Mouse (Mus musculus): ENCODE measurements around the gene Fam178b.

Fam178b gene

DNA sequence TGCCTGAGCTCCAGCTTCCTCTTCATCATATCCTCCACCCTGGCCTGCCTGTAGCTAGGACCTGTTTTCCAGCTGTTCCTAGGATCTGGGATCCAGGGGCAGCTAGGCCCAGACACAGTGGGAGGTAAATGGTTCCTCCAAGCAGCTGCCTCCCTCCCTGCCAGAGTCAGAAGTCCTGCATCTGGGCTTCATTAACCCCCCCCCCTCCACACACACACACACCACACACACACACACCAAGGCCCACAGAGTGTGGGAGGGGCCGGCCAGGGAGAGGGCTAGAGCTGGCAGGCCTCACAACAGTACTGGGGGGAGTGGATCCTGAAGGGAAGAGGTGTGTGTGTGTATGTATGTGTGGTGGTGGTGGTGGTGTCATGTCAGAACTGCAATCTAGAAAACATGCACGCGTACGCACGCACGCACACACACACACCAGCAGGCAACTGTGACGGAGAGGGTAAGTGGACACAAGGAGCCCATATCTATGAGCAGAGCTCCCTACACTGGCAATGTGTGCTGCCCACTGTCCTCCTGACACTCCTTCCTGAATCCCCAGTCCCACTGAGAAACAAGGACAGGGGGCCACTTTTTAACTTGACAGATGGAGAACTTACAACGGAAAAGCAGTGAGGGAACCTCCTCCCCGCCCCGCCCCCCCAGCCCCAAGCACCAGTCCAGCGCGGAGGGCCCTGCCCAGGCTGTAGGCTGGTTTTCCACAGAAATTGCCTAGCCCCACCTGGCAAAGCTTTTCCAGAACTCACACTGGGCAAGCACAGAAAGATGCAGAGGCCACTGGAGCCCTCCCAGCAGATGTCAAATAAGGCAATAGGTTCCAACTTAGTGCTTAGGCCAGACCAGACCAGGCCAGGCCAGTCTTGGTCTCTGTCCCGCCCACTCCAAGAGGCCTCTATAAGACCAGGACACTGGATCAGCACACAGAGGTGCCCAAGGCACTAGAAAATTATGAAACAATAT is 94.2 kb downstream of the Fam178b start:
- peak in 1 of 2 experiments; percentile 64 for DNase-seq (ENCODE audit: low spot score in 2 of 2)

DNA sequence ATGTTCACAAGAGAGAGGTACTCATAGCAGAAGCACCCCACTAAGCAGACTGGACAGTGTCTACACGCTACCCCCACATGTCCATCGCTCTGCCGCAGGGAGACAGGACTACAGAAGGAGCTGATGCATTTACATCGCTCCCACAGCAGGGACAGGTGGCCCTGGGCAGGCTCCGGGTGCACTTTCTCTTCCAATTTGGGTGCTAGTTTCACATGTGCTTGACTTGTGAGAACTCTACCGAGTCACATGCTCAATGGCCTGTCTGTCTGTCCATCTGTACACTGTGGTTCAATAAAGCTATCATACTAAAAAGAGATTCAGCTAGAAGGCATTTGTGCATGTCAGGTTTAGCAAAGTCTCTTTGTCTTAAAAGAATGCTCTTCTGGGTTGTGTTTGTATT is 95.1 kb downstream of the Fam178b start:
- no peak for DNase-seq (ENCODE audit: low spot score in 2 of 2)

DNA sequence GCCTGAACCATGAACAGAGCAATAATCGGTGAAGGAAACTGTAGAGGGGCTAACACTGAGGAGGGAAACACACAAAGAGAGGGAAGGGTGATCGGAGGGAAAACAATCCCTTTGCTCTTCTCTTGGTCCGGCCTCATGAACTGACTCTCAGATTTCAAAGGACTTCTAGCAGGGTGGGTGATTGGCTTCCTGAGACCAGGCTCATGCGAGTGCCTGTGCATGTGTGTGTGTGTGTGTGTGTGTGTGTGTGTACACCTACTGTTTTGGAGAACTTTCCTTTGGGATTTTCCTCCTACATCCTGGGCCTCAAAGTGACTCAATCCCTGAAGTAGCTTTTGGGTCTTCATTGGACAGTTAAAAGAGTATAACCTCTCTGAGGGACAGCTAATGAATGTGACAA is 96.7 kb downstream of the Fam178b start:
- DNase-seq (ENCODE audit: low spot score in 2 of 2): no peak

DNA sequence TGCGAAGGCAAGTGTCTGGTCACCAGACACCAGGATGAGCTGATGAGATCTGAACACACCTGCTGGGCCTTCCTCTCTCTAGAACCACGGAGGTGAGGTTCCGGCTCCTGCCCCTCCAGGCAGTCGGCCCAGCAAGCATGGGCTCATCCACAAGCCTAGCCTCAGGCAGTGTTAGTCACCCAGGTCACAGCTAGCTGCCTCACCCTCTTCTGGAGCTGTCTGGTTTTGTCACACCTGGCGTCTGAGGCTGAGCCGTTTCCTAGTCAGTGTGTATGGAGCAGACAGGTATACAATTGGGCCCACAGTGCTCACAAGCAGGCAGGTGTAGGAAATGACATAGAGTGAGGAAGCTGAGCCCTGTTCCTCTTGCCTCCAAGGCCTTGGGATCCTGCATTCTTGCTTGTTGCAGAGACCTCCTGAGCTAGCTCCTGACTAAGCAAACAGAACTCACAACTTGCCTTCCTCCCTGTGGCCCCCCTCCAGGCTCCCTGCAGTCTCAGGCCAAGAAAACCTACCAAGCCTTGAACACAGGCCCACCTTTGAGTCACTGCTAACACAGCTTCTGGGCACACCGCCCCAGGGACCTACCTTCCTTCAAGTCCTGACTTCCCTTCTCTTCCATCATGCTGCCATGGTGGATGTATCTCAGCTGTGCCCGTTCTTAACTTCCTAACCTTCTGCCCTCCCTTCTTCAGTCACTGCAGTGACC is 99.4 kb downstream of the Fam178b start:
- no peak for DNase-seq (ENCODE audit: low spot score in 2 of 2)

DNA sequence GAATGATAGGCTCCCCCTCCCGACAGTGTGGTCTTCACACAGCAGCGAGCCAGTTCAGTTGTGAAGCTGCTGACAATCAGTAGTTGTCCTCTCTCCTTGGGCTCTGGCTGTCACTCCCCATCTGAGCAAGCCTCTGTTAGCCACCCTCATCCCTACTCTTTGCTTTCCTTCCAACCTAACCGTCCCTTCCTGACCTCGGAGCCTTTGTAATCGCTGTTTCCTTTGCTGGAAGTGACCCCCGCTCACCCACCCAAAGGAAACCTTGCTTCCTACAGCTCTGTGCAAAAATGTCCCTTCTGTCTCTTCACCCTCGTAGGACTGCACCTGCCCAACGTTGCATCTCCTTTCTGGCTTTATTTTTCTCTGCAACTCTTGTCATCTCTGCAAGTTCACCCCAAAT is 100.8 kb downstream of the Fam178b start:
- no peak for DNase-seq (ENCODE audit: low spot score in 2 of 2)

DNA sequence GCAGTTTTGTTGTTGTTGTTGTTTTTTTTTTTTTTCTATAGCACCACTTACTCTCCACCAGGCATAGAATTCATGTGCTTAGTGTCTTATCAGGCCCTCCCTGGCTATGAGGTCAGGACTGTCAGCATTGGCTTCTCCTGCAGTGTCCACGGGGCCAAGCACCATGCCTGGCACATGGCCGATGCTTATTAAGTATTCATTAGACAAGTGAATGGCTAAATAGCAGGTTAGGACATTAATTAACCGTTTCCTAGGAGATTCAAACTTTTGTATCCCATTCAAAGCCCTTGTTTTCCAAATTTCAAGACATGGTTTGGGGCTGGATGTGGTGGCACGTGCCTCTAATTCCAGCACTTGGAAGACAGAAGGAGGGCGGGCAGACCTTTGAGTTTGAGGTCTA is 101.7 kb downstream of the Fam178b start:
- DNase-seq (ENCODE audit: low spot score in 2 of 2): no peak

DNA sequence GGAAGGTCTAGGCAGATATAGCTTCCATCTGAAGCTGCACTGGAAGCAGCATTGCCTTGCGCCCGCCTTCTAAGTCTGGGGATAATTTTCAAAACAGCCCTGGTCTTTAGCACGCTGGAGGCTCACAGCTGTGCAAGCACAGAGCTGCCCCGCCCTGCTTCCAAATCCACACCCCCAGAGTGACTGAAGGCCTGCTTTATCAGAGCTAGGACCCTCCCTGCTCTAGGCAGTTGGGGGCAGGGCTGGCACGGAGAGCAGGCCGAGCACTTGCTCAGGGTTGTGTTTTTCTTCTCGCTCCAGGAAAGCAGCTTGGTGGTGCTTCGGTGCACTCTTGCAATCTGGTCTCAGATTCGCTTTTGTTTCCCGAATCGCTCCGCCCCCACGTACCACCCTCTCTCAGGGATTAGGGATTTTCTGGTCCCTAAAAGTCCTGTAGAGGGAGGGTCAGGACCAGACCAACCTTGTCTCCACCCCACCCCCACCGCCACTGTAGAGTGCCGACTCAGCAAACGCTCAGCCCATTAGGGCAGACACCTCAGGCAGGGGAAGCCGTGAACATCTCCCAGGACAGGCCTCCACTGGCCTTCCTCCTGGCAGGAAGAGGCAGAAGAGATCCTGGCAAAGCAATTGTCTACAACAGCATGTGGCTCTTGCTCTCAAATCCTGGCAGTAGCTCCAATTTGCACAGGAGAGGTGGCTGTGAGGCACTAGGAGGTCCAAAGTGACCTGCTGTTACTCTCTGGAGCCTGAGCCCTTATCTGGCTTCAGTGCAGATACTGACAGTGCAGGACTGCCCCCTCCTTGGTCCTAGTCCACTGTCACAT is 102.4 kb downstream of the Fam178b start:
- DNase-seq (ENCODE audit: low spot score in 2 of 2): peak; percentile 71 to 72

DNA sequence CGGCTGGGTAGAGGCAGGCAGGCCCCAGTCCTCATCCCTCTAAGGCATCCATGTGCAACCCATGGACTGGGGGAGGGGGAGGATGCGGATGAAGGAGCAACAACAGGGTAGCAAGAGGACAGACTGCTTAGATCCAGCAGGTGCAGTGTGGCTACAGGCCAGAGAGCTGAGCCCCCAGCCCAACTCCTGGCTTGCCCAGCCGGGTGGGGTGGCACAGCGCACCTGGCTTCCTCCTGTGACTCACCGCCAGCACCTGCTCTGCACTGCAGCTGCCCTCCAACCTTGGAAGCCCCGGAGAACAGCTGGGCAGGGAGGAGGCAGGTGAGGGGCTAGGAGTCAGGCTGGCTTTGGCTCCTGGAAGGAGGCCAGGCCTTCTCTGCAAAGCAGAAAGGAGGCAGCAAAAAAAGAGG is 103.0 kb downstream of the Fam178b start:
- DNase-seq (ENCODE audit: low spot score in 2 of 2): no peak

DNA sequence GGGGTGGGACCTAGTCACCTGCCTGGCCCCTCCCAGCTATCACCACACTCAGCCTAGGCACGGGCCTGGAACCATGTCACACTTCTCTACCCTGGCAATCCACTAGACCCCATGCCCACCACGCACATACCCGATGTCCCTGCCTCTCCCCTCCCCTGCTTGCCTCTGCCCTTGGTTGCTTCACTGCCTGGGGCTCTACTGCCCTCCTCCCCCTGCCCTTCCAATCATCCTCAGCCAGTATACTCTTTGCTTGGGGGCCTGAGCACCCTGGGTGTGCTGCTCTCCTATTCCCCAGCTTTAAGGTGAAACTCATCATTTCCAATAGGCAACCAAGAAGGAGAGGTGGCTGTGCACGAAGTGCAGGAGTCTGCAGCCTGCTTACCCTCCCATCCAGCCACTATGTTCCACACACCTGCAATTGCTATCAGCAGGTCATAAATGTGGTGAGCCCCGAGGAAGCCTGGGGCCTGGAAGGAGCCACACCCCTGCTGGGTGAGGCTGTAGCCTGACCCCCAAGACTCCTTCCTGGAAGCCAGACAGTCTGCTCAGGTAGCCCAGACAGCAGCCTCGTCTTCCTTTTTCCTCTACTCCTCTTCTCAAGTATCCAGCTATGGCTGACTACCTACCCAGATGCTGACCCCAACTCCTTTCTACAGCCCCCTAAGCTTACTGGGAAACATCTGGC is 105.8 kb downstream of the Fam178b start:
- no peak for DNase-seq (ENCODE audit: low spot score in 2 of 2)

DNA sequence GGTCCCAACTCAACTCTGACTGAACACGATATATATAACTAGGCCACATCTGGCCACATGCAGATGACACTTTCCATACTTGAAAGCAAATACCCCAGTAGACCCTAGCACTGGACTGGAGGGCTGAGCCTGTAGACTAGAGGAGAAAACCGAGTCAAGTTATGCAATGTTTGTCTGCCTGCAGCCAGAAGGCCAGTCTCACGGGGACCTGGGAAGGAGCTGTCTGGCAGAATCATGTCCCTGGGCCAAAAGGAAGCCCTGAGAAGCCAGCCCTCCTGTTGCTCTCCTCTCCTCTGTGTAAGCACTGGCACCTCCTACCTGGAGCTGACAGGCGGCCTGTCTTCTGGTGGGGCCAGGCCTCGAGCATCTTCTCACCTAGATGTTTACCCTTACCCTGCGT is 107.6 kb downstream of the Fam178b start:
- no peak for DNase-seq (ENCODE audit: low spot score in 2 of 2)

DNA sequence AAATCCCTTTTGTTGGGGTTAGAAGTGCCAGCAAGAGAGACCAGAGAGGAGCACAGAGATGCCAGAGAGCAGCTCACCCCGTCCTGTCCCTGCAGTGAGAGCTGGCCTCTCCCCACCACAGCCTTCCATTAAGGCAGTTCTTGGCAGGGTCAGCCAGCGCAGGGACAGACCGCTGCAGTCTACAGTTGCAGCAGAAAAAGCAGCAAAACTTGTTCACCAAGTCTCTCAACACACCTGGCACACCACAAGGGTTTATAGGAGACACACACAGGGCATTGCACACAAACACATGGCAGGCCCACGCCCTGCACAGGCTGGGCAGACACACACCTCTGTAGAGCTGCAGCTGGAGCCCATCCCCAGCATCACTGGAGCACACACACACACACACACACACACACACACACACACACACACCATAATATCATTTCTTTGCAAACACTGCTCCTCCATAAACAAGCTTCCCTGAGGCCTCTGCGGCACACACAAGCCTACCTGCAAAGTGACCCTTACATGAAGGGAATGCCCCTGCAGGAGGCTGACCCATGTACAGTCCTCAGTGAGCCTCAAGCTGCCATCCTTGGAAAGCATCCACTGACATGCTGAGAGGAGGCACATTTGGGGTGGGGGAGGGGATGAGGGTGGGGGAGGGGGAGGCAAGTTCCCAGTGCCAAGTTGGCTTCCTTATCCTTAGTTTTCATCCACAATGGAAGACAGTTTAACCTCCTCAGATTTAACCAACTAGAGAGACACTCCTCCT is 108.6 kb downstream of the Fam178b start:
- no peak for DNase-seq (ENCODE audit: low spot score in 2 of 2)

DNA sequence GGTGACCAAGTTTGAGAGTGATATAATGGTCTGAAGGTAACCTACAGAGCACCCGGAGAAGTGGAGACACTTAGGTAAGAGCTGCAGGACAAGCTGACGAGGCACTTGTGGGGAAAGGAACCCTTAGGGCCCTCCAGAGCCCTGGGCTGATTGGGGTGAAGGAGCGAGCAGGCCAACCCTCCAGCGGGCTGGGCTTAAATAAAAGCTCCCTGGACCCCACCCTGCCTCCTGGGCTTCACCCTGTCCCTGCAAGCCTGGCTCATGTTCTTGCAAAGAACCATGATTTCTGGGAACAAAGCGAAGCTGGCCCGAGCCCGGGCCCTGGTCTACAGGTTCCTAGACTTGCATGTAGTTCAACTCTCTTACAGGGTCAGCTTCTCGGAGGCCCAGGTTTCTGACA is 109.5 kb downstream of the Fam178b start:
- DNase-seq (ENCODE audit: low spot score in 2 of 2): no peak

DNA sequence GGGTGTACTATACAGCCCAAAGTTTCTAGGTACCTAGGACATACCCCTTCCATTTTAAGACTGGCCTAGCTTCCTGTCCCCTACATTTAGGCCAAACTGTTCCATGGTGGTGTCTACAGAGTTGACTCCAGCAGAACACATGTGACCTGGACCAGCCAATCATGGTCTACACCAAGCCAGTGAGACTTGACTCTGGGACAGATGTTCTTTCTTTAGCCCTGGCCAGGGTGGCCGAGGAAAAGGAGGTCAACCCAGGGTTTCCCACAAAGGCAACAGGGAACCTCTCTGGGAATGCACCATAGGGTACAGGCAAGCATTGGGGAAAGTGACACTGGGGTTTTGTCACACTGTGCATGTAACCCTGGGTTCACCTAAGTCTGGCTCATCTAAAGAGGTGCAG is 110.3 kb downstream of the Fam178b start:
- no peak for DNase-seq (ENCODE audit: low spot score in 2 of 2)

DNA sequence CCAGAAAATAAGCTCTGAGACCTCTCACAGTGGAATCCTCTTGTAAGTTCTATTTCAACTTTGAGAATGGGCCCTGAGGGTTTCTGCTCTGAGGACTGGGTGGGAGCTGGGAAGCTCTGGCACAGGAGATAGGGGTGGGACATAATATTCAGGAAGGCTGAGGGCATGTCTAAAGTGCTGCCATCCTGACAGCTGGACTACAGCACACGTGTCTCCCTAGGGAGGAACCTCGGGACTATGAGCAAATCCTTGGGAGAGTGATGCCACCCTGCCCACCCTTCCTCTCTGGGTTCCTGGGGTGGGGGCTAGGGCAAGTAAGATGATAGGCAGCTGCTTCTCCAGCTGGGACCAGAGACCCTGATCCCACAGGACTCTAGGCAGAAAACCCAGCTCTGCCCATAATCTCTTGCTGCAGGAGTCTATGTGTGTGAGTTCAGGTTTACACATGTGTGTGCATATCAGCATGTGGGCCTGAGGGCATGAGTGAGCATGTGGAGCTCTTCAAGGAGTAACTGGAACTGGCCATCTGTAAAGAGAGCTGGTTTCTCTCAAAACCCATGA is 110.8 kb downstream of the Fam178b start:
- DNase-seq (ENCODE audit: low spot score in 2 of 2): no peak

DNA sequence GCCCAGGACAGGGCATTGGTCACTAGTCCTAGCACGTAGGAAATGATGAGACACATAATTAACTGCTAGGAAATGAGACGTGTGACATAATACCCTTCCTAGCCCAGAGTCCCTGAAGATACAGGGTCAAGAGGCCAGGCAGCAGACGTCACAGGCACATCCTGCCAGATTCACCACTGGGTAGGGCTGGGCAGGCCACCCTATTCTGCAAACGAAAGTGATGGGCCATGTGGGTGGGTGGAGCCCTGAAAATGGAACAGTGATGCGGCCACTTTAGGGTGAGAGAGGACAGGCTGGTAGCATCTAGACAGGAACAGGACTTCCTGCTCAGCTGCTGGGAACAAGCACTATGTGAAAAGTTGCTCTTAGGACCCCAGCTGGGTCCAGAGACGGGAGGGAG is 111.4 kb downstream of the Fam178b start:
- no peak for DNase-seq (ENCODE audit: low spot score in 2 of 2)

DNA sequence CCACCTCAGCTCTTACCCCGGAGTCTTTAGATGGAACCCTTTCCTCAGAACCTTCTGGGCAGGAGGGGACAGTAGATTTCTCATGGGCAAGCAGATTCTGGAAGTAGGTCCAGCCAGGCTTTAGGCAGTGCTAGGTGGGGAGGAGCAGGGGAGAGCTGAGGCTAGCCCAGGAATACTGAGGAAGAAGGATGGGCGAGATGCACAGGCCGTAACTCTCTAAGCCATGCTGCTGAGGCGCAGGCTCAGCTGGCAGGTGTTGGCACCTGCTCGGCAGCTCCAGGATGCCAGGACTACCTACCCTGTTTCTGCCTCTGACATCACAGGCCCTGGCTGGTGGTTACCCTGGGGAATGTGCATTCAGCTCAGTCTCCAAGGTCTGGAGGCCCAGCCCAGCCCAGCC is 112.7 kb downstream of the Fam178b start:
- DNase-seq (ENCODE audit: low spot score in 2 of 2): no peak

DNA sequence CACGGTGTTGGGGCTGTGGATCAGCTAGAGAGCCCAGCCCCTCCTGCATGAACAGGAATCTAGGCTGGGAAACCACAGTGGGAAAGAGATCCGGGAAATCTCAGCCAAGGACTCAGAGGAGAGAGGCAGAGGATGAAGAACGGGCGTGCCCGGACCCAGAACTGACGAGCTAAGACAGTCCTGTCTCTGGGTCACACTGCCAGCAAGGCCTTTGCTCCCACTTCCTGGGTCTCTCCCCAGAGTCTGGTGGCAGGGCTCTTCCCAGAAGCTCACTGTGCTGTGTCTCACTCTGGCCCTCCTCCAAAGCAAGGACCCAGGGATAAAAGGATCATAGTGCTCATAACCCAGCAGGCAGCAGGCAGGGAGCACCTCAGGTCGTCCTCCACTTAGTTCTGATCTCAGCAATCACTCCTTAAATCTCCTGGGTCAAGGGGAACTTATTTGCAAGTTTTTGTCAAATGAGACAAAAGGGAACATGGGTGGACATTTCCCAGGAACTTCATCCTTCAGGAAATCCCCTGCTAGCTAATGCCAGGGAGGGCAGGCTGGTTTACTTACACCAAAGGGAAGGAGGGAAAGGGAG is 113.2 kb downstream of the Fam178b start:
- DNase-seq (ENCODE audit: low spot score in 2 of 2): no peak

DNA sequence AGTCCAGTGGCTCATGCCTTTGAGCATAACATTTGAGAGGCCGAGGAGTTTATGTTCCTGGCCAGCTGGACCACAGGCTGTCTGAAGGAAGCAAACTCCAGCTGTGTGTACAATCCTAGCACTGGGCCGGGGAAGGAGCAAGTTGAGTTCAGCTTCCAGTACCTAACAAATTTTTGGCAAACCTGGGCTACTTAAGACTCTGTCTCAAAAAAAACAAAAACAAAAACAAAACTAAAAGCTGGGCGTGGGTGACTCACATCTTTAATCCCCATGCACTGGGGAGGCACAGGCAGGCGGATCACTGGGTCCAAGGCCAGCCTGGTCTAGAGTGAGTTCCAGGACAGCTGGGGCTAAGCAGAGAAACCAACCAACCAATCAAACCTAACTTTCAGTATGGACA is 114.2 kb downstream of the Fam178b start:
- no peak for DNase-seq (ENCODE audit: low spot score in 2 of 2)

DNA sequence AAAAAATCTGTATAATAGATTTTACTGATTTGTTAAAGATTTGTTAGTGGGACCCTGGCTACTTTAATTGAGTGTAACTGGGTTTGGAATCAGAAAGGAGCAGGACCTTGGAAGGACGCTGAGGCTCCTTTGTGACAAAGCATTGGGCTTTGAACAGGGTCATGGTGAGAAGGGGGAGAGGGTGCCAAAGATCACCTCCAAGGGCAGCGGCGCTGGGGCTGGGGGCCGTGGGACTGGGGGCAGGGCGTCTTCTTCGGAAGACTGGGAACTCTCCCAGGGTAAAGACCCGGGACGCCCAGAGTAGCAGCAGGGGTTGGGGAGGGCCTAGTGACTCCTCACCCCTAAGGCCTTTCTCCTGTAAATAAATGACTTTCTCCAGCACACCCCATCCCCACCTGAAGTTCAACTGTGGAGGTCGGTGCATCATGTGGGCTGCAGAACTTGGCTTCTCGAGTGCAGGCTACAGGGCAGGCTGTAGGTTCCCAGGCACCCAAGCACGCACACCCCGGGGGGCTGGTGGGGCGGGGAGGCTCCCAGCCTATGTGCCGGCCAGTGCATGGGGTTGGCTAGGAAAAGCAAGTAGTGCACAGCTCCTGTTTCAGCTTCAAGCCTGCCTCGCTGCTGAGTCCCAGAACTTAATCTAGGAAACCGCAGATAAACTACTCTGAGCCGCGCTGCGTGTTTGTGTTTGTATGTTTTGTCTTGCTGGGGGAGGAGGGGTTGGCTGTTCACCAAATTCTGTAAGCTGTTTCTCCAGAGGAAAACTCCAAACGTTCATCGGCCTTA is 115.0 kb downstream of the Fam178b start:
- no peak for DNase-seq (ENCODE audit: low spot score in 2 of 2)
